Mouse (Mus musculus): ENCODE measurements around the gene Cep128. TPM values are rescaled to one million over a fixed set of nuclear protein-coding genes. Genes with fewer than 3 reads are reported as not detected.
A peak's percentile ranks its signal among the peaks of the same experiment; 100 is the strongest.

Gene Cep128
- total RNA-seq, 2 experiments from 2014 or later = 6.9 to 14.4 TPM

DNA sequence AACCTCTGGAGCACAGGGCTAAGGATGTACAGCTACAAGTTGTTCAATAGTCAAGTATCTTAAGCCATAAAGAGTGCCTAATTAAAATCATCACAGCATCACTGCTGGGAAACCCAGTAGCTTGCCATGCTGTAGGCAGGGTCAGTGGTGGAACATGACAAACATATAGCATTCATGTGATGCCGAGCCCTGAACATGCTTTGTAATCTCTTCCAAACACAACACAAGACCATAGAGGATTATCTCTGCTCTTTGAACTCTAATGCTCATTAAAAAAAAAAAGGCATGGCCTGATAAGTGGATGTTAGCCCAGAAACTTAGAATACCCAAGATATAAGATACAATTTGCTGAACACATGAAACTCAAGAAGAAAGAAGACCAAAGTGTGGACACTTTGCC is 181.7 kb downstream of the Cep128 start:
- DNase-seq (ENCODE audit: low spot score in 2 of 2) = no peak
- intact Hi-C loops (cut with DNase I) = no loop called here

DNA sequence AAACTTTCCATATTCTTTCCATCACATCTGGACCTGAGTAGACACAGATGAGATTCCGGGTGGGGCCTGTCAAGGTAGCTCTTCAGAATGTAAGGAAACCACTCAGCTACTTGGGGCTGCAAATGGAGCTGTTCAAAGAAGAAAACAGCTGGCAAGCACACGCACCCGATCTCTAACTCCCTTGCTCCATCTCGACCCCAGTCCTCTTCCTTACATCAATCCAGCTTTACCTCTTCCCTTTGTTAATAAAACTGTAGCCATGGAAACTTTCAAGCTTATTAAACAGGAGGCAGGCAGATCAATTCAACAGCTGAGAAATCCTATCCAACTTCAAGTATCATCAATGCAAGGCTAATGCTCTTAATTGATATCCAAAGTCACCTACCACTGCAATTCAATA is 195.1 kb downstream of the Cep128 start:
- intact Hi-C loops (cut with DNase I) = no loop called here
- DNase-seq (ENCODE audit: low spot score in 2 of 2) = no peak

DNA sequence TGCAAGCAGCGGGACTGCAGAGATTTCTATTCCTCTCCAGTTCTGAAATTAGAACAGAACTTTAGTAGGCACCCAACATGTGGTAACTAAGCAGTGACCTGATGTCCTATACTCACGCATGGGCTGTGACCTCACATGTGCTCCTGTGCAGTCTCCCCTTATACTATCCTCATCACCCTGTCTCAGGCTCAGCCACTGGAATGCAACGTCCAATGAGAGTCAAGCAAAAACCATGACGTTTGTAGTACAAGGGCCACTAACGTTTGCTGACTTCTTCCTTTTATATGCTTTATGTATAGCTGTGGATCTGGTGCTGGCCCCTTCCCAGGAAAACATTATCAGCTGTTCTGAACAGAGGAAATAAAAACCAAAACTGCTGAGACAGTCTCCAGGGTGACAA is 198.6 kb downstream of the Cep128 start:
- intact Hi-C loops (cut with DNase I) = no loop called here

DNA sequence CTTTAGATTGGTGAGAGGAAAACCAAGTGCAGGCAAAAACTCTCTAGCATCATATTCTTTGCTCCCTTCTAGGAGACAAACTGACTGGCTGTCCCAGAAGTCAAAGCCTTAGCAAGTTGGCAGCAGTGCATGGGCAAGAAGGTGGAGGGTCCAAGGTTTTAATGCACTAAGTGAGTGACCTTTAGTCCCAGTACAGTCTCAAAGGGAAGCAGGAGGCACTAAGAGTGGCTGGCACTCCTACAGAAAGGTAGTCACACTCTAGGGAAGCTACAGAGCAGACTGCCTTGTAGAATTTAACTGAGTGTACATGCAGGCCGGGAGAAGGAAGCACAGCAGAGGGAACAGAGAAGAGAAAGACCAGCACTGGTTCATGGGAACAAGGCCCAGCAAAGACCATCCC is 199.6 kb downstream of the Cep128 start:
- no peak for DNase-seq (ENCODE audit: low spot score in 2 of 2)
- intact Hi-C loops (cut with DNase I) = no loop called here

More for the DNA sequence above, 198.6 kb downstream of the Cep128 start:
- DNase-seq (ENCODE audit: low spot score in 2 of 2) = peak in 1 of 2 experiments; percentile 8

DNA sequence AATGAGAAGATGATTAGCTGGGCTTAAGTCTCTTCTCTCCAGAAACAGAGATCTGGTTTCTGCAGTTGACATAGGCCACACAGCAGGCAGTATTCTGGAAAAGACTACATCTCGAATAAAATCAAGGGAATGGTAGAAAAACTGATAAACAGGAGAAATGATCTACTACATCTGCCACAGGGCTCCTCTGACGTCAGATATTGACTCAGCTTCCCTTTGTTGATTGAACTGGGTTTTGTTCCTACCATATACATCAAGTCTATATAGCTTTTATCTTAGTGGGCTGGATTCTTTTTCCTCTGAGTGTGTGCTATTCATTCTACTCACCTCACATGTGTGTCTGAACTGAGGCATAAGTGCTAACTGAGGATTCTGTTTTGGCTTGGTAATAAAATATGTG is 200.3 kb downstream of the Cep128 start:
- DNase-seq (ENCODE audit: low spot score in 2 of 2) = no peak
- intact Hi-C loops (cut with DNase I) = no loop called here

DNA sequence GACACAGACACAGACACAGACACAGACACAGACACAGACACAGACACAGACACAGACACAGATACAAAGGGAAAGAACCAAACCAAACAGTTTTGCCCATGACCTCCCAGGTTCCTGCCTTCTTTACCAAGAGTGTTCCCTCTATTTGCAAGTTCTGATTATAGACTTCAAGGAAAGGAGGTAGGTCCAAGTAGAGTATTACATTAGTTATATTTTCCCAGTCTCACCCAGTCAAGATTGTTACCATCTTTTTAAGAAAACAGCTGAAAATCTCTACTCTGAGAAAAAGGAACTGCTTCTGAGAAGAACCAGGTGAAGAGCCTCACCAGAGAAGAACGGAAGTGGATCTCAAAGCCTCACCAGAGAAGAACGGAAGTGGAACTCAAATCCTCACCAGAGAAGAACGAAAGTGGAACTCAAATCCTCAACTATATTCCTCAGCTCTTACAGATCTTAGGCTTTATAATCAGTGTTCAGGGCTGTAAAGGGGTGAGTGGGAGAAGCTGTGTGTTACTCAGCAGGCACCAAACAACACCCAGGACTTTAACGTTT is 200.8 kb downstream of the Cep128 start:
- DNase-seq (ENCODE audit: low spot score in 2 of 2) = no peak
- intact Hi-C loops (cut with DNase I) = no loop called here

DNA sequence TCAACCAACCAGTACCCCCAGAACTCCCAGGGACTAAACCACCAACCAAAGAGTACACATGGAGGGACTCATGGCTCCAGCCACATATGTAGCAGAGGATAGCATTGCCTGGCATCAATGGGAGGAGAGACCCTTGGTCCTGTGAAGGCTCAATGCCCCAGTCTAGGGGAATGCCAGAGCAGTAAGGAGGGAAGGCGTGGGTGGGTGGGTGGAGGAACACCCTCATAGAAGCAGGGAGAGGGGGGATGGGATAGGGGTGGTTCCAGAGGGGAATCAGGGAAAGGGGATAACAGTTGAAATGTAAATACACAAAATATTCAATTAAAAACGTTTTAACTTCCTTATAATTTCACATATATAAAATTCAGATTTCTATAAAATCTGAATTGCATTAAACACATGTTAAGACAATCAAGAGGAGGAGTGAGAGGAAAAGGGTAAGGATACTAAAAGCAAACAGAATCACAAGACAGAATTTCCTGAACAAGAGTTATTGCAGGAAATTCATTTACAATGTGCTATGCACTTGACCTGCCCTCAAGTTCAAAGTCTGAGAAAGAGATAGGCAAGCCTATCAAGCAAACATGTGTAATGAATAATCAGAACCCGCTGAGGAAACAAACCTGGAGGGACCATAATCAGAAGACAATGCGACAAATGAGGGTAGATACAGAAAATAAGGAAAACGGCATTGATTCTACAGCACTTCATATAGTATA is 207.2 kb downstream of the Cep128 start:
- no peak for DNase-seq (ENCODE audit: low spot score in 2 of 2)
- intact Hi-C loops (cut with DNase I) = no loop called here

DNA sequence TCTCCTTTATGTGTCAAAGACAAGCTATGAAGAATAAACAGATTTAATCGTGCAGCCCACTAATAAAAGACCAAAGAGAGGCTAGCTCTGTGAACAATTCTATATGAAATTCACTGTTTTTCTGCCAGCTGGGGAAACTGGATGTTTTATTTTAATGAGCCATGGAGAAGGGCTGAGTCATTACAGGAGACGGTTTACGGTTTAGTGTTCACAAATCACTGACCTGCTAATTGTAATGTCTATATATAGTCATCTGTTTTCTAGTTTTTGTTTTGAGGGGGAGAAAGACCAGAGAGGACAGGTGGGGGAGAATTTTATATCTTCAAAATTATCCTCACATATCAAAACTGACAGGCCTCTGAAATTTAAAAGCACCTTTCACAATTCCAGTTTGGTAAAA is 212.6 kb downstream of the Cep128 start:
- no peak for DNase-seq (ENCODE audit: low spot score in 2 of 2)
- intact Hi-C loops (cut with DNase I) = no loop called here

DNA sequence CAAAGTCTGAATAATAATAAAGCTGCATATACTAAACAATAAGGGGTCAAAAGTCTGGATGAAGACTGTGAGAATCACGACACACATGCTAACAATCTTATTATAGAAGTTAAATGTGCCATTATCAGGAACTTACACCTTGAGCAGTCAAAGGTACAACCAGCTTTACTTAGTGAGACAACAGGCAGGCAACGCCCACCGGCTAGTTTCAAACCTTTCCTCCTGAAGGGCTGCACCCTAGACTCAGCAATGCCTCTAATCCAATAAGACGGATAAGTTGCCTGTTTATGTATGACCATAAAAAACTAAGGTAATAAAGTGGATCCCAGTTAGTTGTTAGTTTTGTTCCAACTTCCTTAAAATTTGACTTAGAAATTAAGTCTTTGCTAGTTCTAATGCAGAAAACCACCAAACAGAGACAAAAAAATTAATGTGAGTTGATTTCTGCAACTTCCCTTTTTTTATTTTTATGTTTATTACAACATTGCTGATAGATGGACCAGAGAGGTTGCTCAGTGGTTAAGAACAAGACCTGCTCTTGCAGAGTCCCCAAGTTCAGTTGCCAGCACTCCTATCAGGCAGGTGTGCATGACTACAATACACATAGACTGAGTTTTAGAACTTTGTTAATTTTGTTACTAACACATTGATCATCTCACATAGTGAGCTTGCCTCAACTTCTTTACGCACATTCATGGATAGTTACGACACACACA is 223.0 kb downstream of the Cep128 start:
- no peak for DNase-seq (ENCODE audit: low spot score in 2 of 2)
- intact Hi-C loops (cut with DNase I) = no loop called here

DNA sequence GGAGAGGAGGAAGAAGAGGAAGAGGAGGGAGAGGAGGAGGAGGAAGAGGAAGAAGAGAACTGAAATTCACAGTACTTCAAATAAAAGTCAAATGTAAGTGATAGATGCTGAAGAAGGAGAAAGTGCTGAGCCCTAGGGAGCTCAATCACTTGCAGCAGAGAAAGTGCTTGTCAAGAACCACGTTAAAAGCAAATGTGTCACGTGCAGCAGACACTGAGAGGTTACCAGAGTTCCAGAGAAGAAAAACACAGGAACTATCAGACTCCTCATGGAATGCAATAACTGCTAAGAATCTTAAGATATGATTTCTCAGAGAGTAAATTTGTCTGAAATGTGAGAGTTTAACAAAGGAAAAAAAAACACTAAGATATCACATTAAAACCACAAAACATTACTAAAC is 225.7 kb downstream of the Cep128 start:
- intact Hi-C loops (cut with DNase I) = no loop called here
- no peak for DNase-seq (ENCODE audit: low spot score in 2 of 2)

DNA sequence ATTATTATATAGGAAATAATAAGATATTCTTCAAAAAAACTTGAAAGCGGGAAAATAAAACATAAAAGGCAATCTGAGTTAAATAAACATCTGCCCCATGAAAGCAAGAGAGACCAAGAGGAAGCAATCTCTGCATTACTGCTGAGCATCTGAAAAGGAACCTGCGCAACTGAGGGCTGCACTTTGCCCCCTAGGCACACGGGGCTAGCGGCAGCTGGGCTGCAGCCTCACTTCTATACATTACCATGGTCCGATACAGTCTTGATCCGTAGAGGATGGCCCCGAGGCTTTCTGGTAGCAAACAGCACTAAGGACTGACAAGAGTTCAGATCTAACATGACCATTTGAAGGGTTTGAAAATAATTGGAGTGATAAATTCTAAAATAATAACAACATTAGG is 230.2 kb downstream of the Cep128 start:
- no peak for DNase-seq (ENCODE audit: low spot score in 2 of 2)
- intact Hi-C loops (cut with DNase I) = no loop called here

DNA sequence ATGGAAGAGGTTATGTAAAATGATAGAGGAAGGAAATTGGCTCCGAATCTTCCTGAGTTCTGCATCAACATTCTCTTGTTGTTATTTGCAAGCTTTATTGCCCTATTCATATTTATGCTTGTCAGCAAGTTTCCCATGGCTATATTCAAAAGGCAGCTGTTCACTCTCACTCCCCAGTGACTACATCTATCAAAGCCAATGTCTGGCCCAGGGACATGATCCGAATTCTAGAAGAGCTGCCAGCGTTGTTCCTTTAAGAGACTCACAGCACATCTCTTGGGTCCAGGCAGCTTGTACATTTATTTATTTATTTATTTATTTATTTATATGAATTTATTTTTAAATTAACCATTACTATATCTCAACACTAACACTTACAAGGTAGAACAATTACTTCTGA is 235.1 kb downstream of the Cep128 start:
- intact Hi-C loops (cut with DNase I) = no loop called here

DNA sequence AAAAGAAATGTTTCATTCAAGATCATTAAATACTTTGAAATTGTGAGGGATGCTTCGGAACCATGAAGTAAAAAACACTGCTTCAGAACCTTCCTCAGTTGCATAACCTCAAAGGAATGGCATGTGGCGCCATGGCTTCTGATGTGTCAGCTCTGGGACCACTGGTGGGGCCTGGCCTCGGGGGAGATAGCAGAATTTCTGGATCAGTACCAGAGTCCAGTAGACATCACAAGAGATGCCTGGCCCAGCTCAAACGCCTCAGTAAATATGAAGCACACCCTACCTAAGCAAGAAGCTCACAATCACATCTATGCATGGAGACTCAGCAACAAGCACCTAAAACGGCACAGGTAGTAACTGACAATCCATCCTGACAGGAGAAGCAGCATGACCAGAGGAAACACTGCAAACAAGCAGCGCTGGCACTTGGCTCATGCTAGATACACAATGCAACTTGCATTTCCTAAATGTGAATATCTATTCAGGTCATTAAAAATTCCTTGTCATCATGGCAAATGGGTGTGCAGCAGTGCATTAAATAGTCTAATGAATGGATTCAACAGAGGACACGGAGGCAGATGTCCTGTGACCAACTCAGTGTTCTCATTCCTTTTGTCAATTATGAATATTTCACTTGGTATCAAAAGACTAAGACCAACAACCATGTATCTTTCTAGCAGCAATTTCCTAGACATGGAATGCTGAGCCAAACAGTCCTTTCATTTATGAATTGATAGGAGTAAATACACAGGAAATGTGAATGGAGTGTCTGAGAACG is 249.3 kb downstream of the Cep128 start:
- intact Hi-C loops (cut with DNase I) = no loop called here
- no peak for DNase-seq (ENCODE audit: low spot score in 2 of 2)

More for the DNA sequence above, 235.1 kb downstream of the Cep128 start:
- no peak for DNase-seq (ENCODE audit: low spot score in 2 of 2)

DNA sequence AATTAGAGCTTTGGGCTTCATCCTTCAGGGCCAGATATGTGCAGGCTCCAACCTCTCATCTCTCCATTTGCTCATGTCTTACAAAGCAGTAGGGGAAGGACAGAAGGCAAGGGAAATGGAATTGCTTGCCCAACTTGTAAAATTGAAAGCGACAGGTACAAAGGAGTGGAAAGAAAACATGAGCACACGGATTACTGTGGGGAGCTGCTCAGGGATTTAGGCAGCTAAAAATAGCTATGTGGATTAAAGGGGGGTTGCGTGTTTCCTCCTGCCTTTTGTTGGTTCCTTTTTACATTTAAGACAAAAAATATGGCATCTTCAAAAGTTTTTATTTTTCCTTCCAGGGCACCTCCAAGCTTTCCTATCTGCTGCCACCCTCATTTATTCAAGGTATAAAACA is 269.2 kb downstream of the Cep128 start:
- no peak for DNase-seq (ENCODE audit: low spot score in 2 of 2)
- intact Hi-C loops (cut with DNase I) = no loop called here

DNA sequence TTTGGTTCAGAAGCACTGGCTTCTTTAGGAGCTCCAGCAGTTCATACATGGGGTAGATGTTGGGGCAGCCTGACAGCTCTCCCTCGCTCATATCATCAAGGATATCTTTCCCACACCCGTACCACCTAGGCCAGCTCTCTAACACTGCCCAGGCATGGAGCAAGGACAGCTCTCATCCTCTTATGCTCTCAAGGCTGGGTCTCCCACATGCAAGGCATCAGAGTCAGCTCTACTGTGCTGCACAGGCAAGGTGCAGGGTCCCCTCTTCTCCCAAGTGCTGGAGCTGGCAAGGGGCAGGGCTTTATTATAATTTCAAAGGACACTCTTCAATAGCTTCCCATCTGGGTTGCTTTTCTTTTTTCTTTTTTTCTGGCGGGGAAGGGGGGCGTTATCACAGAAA is 280.9 kb downstream of the Cep128 start:
- no peak for DNase-seq (ENCODE audit: low spot score in 2 of 2)
- intact Hi-C loops (cut with DNase I) = no loop called here

DNA sequence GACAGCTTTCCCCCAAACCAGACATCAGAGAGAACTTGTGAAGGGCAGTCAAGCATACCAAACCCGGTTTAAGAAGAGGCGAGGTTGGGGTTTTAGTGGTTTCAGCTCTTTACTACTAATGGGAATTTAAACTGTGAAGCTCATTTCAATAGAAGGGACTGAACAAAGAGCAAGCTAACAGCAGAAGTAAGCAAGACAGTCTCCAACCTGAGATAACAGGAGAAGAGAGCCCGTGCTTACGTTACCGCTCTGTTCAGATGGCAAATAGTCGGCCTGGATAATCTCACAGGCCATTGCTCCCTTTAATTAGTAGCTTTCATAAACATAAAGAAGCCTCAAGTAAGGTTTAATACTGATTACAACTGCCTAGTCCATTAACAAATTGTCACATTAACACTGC is 286.3 kb downstream of the Cep128 start:
- DNase-seq (ENCODE audit: low spot score in 2 of 2) = no peak
- intact Hi-C loops (cut with DNase I) = no loop called here

DNA sequence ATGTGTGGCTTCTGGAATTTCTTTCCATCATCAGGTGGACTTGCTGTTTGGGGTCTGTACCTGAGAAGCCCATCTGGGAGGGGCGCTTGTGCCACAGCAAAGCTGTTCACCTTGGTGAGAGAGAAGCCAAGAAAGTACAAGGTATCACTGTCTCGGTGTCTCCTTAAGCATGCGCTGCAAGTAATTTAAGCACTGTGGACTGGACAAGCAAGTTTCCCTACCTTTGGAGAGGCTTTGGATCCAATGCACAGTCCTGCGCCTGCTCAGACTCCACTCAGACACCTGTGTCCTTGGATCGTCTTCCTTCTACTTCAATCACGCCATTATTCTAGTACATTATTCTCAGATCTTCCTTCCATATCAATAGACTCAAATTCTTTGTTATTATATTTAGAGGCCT is 288.0 kb downstream of the Cep128 start:
- intact Hi-C loops (cut with DNase I) = no loop called here
- no peak for DNase-seq (ENCODE audit: low spot score in 2 of 2)

DNA sequence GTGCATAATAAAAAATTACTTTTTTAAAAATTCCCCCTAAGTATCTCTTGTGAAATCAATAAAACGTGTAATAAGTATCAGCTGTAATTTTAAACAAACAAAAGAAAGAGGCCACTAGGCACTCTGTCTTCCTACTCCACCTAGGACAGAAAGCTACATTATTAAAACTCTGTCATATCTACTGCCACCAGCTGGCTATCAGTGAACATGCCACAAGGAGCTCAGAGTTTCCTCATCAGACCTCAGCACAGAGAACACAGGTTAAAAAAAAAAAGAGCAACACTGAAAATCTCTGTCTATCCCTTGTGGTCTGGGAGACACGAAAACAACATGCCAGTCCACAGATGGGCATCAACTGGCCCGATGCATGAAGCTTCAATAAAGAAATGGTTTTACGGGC is 295.9 kb downstream of the Cep128 start:
- peak; percentile 24 to 31 for DNase-seq (ENCODE audit: low spot score in 2 of 2)
- intact Hi-C loops (cut with DNase I) = loop anchor here (10.0 kb wide), 1 partner anchor 353 kb away; the partner anchor contains the start of gene Dio2

DNA sequence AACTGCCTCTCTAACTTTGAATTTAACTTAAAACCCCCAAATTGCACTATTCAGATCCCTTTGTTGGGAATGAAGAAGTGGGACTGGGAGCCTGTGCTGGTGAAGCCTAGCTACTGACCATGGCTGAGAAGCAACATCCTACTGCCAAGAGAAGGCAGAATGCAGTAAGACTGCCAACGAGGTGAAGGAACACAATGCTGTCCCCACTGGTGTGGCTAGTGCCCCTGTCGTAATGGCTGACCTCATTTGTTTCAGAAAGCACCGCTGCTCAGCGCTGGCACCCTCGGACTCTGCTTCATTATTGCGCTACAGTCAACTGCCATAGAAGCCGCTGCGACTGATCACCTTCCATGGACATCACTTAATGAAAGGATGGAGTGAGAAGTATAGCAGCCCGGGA is 298.2 kb downstream of the Cep128 start:
- intact Hi-C loops (cut with DNase I) = loop anchor here (10.0 kb wide), 1 partner anchor 351 kb away; the partner anchor contains the start of gene Dio2

DNA sequence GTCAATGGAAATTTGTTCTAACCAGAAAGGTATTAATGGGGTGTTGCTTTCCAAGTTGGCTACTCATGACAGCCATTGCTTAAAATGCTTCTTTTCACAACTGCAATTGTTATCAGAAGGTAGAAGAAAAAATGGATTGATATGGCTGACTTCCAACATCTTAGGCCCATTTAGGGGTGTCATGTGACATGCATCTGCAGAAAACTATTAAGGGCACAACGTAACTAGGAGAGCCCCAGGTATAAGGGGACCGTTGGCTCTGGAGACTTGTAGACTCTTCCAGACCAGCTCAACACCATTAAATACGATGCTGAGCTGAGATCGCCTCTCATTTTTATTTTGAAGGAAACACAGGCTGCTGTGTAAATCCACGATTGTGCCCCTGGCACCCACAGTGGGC is 308.6 kb downstream of the Cep128 start:
- intact Hi-C loops (cut with DNase I) = no loop called here

More for the DNA sequence above, 298.2 kb downstream of the Cep128 start:
- DNase-seq (ENCODE audit: low spot score in 2 of 2) = peak; percentile 4 to 20

More for the DNA sequence above, 308.6 kb downstream of the Cep128 start:
- DNase-seq (ENCODE audit: low spot score in 2 of 2) = no peak

All from left cerebral cortex, postnatal 14 days (tissue).